14 mouse cellular contexts compared by ENCODE assay signal in the genomic region with DNA sequence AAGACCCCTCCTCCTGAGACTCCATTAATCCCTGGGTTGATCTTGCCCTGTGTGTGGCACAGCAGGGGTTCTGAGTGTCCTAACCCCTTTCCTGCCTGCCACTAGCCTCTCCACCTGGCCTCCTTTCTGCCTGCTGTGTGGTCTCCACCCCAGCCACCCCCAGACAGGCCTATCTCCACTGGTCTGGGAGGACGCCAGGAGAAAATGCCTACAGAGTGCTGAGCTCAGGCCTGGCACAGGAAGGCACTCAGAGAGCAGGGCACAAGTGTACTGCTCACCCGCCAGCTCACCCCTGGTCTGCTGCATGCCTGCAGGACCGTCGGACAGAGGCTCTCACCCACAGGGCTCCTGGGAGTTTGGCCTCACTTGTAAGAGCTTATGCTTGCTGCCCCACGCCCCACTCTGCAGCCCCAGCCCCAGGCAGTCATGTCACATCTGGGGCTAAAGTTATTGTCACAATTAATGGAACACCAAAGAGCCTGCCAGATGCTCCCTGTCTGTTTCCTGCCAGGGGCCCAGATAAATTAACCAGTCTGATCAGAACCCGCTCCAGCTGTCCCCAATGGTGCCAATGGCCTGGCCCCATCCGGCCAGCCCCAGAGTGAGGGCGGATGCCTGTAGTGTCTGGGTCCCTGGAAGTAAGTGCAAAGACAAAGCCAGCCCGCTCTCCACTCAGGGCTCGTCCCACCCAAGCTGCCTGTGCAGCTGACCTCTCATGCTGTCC. TPM values are rescaled to one million over a fixed set of nuclear protein-coding genes. Genes with fewer than 3 reads are reported as not detected.
DNase-seq lines count a peak whose midpoint lies in the region; ATAC-seq lines count a peak whose summit lies in the region.
"Had no signal": no experiment of that assay in that cellular context is flagged by ENCODE, and none has a peak within 500 bp of the region (broad histone marks: within the 10 kb centered on the region; RNA-seq: fewer than 3 reads in every experiment).

No protein-coding gene starts in this region.

- H3K27ac ChIP-seq in embryonic facial prominence, embryonic 15.5 days (replicated peaks), result no peak overlapping the region
- no peak overlapping the region; the same call in 1 of the 2 replicates for H3K27ac ChIP-seq in embryonic facial prominence, embryonic 10.5 days (replicated peaks)
- no peak overlapping the region for H3K27ac ChIP-seq in hindbrain, embryonic 12.5 days
- no peak overlapping the region for H3K27ac ChIP-seq in hindbrain, embryonic 11.5 days (ENCODE audit: low read depth, low read length)
- H3K27ac ChIP-seq: embryonic facial prominence, embryonic 12.5 days; forebrain, embryonic 12.5 days had no signal

- peaks cover 48% of the 10 kb centered on the region for H3K27me3 ChIP-seq in embryonic facial prominence, embryonic 15.5 days
- peaks cover 89% of the 10 kb centered on the region for H3K27me3 ChIP-seq in embryonic facial prominence, embryonic 10.5 days (replicated peaks; ENCODE audit: low read depth, poor library complexity, severe bottlenecking)
- peaks cover 41% of the 10 kb centered on the region for H3K27me3 ChIP-seq in hindbrain, embryonic 12.5 days
- H3K27me3 ChIP-seq in hindbrain, embryonic 11.5 days (ENCODE audit: control insufficient read depth, insufficient read depth, low read length), result peaks cover 6% of the 10 kb centered on the region

- ATAC-seq in embryonic facial prominence, embryonic 15.5 days (ENCODE audit: insufficient number of reproducible peaks, low FRiP score, low TSS enrichment, low read depth), result 0 out of 2 replicates have a peak, but pooled peaks have one; percentile 12
- peak; percentile 35 for ATAC-seq in hindbrain, embryonic 12.5 days (ENCODE audit: low FRiP score)
- no peak for ATAC-seq in hindbrain, embryonic 11.5 days (ENCODE audit: low FRiP score)
- ATAC-seq: inflammation-experienced regulatory T-cells, adult 6 months had no signal

- WGBS in embryonic facial prominence, embryonic 15.5 days, result 41% methylated on average over 10 of the region's 10 CpGs
- WGBS in embryonic facial prominence, embryonic 10.5 days, result 42% methylated on average over 10 of the region's 10 CpGs
- WGBS in hindbrain, embryonic 12.5 days, result 36% methylated on average over 10 of the region's 10 CpGs
- WGBS in hindbrain, embryonic 11.5 days, result 48% methylated on average over 10 of the region's 10 CpGs

- no peaks in the 10 kb centered on the region for H3K9me3 ChIP-seq in embryonic facial prominence, embryonic 15.5 days (replicated peaks)
- H3K9me3 ChIP-seq in embryonic facial prominence, embryonic 10.5 days, result no peaks in the 10 kb centered on the region
- H3K9me3 ChIP-seq in hindbrain, embryonic 12.5 days (replicated peaks), result no peaks in the 10 kb centered on the region
- H3K9me3 ChIP-seq in hindbrain, embryonic 11.5 days (ENCODE audit: control insufficient read depth, low read length), result no peaks in the 10 kb centered on the region
- H3K9me3 ChIP-seq: embryonic facial prominence, embryonic 12.5 days; forebrain, embryonic 12.5 days had no signal

- H3K4me2 ChIP-seq in embryonic facial prominence, embryonic 15.5 days (replicated peaks), result no peak overlapping the region
- H3K4me2 ChIP-seq in hindbrain, embryonic 12.5 days (replicated peaks), result no peak overlapping the region
- H3K4me2 ChIP-seq in hindbrain, embryonic 11.5 days (replicated peaks; ENCODE audit: low read depth, low read length), result no peak overlapping the region
- H3K4me2 ChIP-seq: embryonic facial prominence, embryonic 12.5 days; forebrain, embryonic 12.5 days had no signal

- DNase-seq in embryonic facial prominence, embryonic 10.5 days (ENCODE audit: low spot score), result no peak
- DNase-seq in hindbrain, embryonic 11.5 days (ENCODE audit: low spot score), result no peak
- peak; percentile 33 for DNase-seq in right cerebral cortex, adult 18-20 months
- no peak for DNase-seq in right cerebral cortex, postnatal 4 days
- DNase-seq in adrenal gland, postnatal 14 days, result no peak
- no peak for DNase-seq in kidney, adult 9 months
- DNase-seq: kidney, postnatal 25 days had no signal

- H3K9ac ChIP-seq in embryonic facial prominence, embryonic 15.5 days, result no peak overlapping the region
- no peak overlapping the region for H3K9ac ChIP-seq in hindbrain, embryonic 12.5 days
- H3K9ac ChIP-seq in hindbrain, embryonic 11.5 days (ENCODE audit: low read depth, low read length), result no peak overlapping the region
- H3K9ac ChIP-seq: embryonic facial prominence, embryonic 12.5 days; forebrain, embryonic 12.5 days had no signal

- H3K36me3 ChIP-seq in embryonic facial prominence, embryonic 15.5 days, result no peaks in the 10 kb centered on the region
- H3K36me3 ChIP-seq in embryonic facial prominence, embryonic 10.5 days (replicated peaks), result no peaks in the 10 kb centered on the region
- H3K36me3 ChIP-seq in hindbrain, embryonic 12.5 days, result no peaks in the 10 kb centered on the region
- H3K36me3 ChIP-seq in hindbrain, embryonic 11.5 days (ENCODE audit: control insufficient read depth, insufficient read depth, low read length), result no peaks in the 10 kb centered on the region
- H3K36me3 ChIP-seq: embryonic facial prominence, embryonic 12.5 days; forebrain, embryonic 12.5 days had no signal

- H3K4me1 ChIP-seq in embryonic facial prominence, embryonic 15.5 days, result peaks cover 11% of the 10 kb centered on the region; the same call in 1 of the 2 replicates
- peaks cover 35% of the 10 kb centered on the region for H3K4me1 ChIP-seq in embryonic facial prominence, embryonic 10.5 days
- H3K4me1 ChIP-seq in hindbrain, embryonic 12.5 days, result peaks cover 21% of the 10 kb centered on the region
- H3K4me1 ChIP-seq in hindbrain, embryonic 11.5 days (replicated peaks; ENCODE audit: control insufficient read depth, insufficient read depth, low read length), result peaks cover 3% of the 10 kb centered on the region; the same call in 1 of the 2 replicates

- no peak overlapping the region for H3K4me3 ChIP-seq in embryonic facial prominence, embryonic 15.5 days (replicated peaks)
- H3K4me3 ChIP-seq in embryonic facial prominence, embryonic 10.5 days, result no peak overlapping the region
- no peak overlapping the region for H3K4me3 ChIP-seq in hindbrain, embryonic 12.5 days
- H3K4me3 ChIP-seq in hindbrain, embryonic 11.5 days (ENCODE audit: low read depth, low read length), result no peak overlapping the region
- H3K4me3 ChIP-seq: embryonic facial prominence, embryonic 12.5 days; forebrain, embryonic 12.5 days had no signal

RNA-seq across cellular contexts. Expression of a gene that starts 7.2 kb away (rescaled TPM):
- polyA plus RNA-seq in embryonic facial prominence, embryonic 15.5 days (2015; fragmentation: Nextera tagmentation; extraction: Ambion mirVana), result 1.1 and 2.0 TPM in 2 replicates
- 0.88 and 1.1 TPM in 2 replicates for polyA plus RNA-seq in embryonic facial prominence, embryonic 10.5 days (2016; fragmentation: Nextera tagmentation; extraction: Ambion mirVana)
- polyA plus RNA-seq in hindbrain, embryonic 12.5 days (2016; fragmentation: Nextera tagmentation; extraction: Ambion mirVana), result 2.2 and 2.8 TPM in 2 replicates
- polyA plus RNA-seq in hindbrain, embryonic 11.5 days (2014; fragmentation: Nextera tagmentation; extraction: Ambion mirVana), result 0.99 and 1.2 TPM in 2 replicates
- 0.11 and 0.26 TPM in 2 replicates for total RNA-seq in adrenal gland, postnatal 14 days (2021)
- total RNA-seq: liver, adult 2 months; megakaryocyte, adult 5-6 weeks had no signal
- polyA plus RNA-seq: liver, adult 2 months had no signal

RNA-seq across cellular contexts. Expression of a gene that starts 50.8 kb away (rescaled TPM):
- polyA plus RNA-seq in embryonic facial prominence, embryonic 15.5 days (2015; fragmentation: Nextera tagmentation; extraction: Ambion mirVana), result 47.5 and 52.1 TPM in 2 replicates
- 4.6 and 8.1 TPM in 2 replicates for polyA plus RNA-seq in embryonic facial prominence, embryonic 10.5 days (2016; fragmentation: Nextera tagmentation; extraction: Ambion mirVana)
- 14.6 and 17.8 TPM in 2 replicates for polyA plus RNA-seq in hindbrain, embryonic 12.5 days (2016; fragmentation: Nextera tagmentation; extraction: Ambion mirVana)
- polyA plus RNA-seq in hindbrain, embryonic 11.5 days (2014; fragmentation: Nextera tagmentation; extraction: Ambion mirVana), result 14.3 and 15.2 TPM in 2 replicates
- 30.2 and 31.6 TPM in 2 replicates for total RNA-seq in adrenal gland, postnatal 14 days (2021)

RNA-seq across cellular contexts. Expression of a gene that starts 56.6 kb away (rescaled TPM):
- polyA plus RNA-seq in embryonic facial prominence, embryonic 15.5 days (2015; fragmentation: Nextera tagmentation; extraction: Ambion mirVana), result 44.1 and 46.0 TPM in 2 replicates
- polyA plus RNA-seq in embryonic facial prominence, embryonic 10.5 days (2016; fragmentation: Nextera tagmentation; extraction: Ambion mirVana), result 5.6 and 7.2 TPM in 2 replicates
- 19.7 and 20.3 TPM in 2 replicates for polyA plus RNA-seq in hindbrain, embryonic 12.5 days (2016; fragmentation: Nextera tagmentation; extraction: Ambion mirVana)
- 17.7 and 19.2 TPM in 2 replicates for polyA plus RNA-seq in hindbrain, embryonic 11.5 days (2014; fragmentation: Nextera tagmentation; extraction: Ambion mirVana)
- total RNA-seq in adrenal gland, postnatal 14 days (2021), result 23.6 and 28.0 TPM in 2 replicates
